Mouse (Mus musculus) intestine, embryonic 14.5 days (tissue): ENCODE results near the gene Wdpcp. TPM values are rescaled to one million over a fixed set of nuclear protein-coding genes. Genes with fewer than 3 reads are reported as not detected.

Source experiments
- ATAC-seq: fragments of 200-750 bp; cut with Nextera tagmentation; replicated peaks from 2 replicates; pipeline ENCODE4 v1.8.0; 2017; ENCODE audit warnings: low read depth, moderate number of reproducible peaks, moderate TSS enrichment, moderate library complexity; ENCODE audit not compliant: low FRiP score, low TSS enrichment
- DNase-seq: peaks from one replicate; pipeline ENCODE4 v3.0.0-alpha.2; 2018; ENCODE audit warnings: low spot score
- H3K27ac ChIP-seq: fragments of 300-500 bp; sonication (generic); 2 replicates; pipeline ENCODE4 v1.5.1; 2014; ENCODE audit warnings: low read depth, mild to moderate bottlenecking, control low read depth
- H3K27me3 ChIP-seq: fragments of 300-500 bp; sonication (generic); replicated peaks from 2 replicates; pipeline ENCODE4 v1.6.1; 2014; ENCODE audit warnings: low read length, control low read depth; ENCODE audit not compliant: control insufficient read depth, insufficient read depth
- H3K36me3 ChIP-seq: fragments of 300-500 bp; sonication (generic); 2 replicates; pipeline ENCODE4 v1.6.1; 2014; ENCODE audit warnings: low read length, control low read depth; ENCODE audit not compliant: control insufficient read depth, insufficient read depth
- H3K4me1 ChIP-seq: fragments of 300-500 bp; sonication (generic); replicated peaks from 2 replicates; pipeline ENCODE4 v1.6.1; 2014; ENCODE audit warnings: low read length, control low read depth, mixed read lengths; ENCODE audit not compliant: control insufficient read depth, insufficient read depth
- H3K4me2 ChIP-seq: fragments of 300-500 bp; sonication (generic); 2 replicates; pipeline ENCODE4 v1.6.1; 2014; ENCODE audit warnings: low read length
- H3K4me3 ChIP-seq: fragments of 300-500 bp; sonication (generic); 2 replicates; pipeline ENCODE4 v1.5.1; 2014; ENCODE audit warnings: low read depth, low read length, control low read depth, mixed read lengths
- H3K9ac ChIP-seq: fragments of 300-500 bp; sonication (generic); 2 replicates; pipeline ENCODE4 v1.6.1; 2014; ENCODE audit warnings: mild to moderate bottlenecking, low read length
- H3K9me3 ChIP-seq: fragments of 300-500 bp; sonication (generic); 2 replicates; pipeline ENCODE4 v1.6.1; 2016; ENCODE audit warnings: low read length, control low read depth; ENCODE audit not compliant: control insufficient read depth
- WGBS: fragments of 180-500 bp; shearing (Covaris S2); extraction: QIAGEN DNeasy Blood & Tissue Kit; methylation state at CpG from one replicate; pipeline ENCODE4 v1.1.7; 2014; 5-methylcytosine and 5-hydroxymethylcytosine counted together
- polyA plus RNA-seq: library from polyadenylated mRNA; unstranded; fragments of >200 nt; fragmentation: Nextera tagmentation; extraction: Ambion mirVana; gene quantifications from 2 replicates; pipeline ENCODE4 v1.2.1, GENCODE M21; 2014

The Wdpcp gene
- polyA plus RNA-seq, 1 experiment from 2014 or later, result 7.1 TPM

GRCm38 (mm10) chr11:21729056-21729455 is 157.0 kb downstream of the Wdpcp start:
- H3K27ac ChIP-seq, result no peak overlapping the region
- DNase-seq, result no peak
- 41% methylated on average over 5 of the region's 5 CpGs for WGBS
- no peaks in the 10 kb centered on the region for H3K9me3 ChIP-seq
- no peak overlapping the region for H3K9ac ChIP-seq
- H3K4me2 ChIP-seq, result no peak overlapping the region
- H3K4me3 ChIP-seq, result no peak overlapping the region
- no peaks in the 10 kb centered on the region; the same call in 1 of the 2 replicates for H3K4me1 ChIP-seq
- no peaks in the 10 kb centered on the region for H3K27me3 ChIP-seq
- H3K36me3 ChIP-seq, result no peaks in the 10 kb centered on the region
- no peak for ATAC-seq

- no peak overlapping the region for H3K9ac ChIP-seq
- 74% methylated on average over 6 of the region's 6 CpGs for WGBS
- H3K36me3 ChIP-seq, result no peaks in the 10 kb centered on the region
- no peak overlapping the region for H3K27ac ChIP-seq
- no peak overlapping the region for H3K4me2 ChIP-seq
- H3K27me3 ChIP-seq, result no peaks in the 10 kb centered on the region
- no peak for ATAC-seq
- no peaks in the 10 kb centered on the region; the same call in 1 of the 2 replicates for H3K4me1 ChIP-seq
- no peak for DNase-seq
- no peaks in the 10 kb centered on the region for H3K9me3 ChIP-seq
- no peak overlapping the region for H3K4me3 ChIP-seq
Measured at GRCm38 (mm10) chr11:21729961-21730360, 157.9 kb downstream of the Wdpcp start.

GRCm38 (mm10) chr11:21735272-21735671 is 163.2 kb downstream of the Wdpcp start:
- no peak overlapping the region for H3K9ac ChIP-seq
- no peaks in the 10 kb centered on the region for H3K36me3 ChIP-seq
- ATAC-seq (no peak), DNase-seq (no peak)
- no peak overlapping the region for H3K27ac ChIP-seq
- no peaks in the 10 kb centered on the region for H3K27me3 ChIP-seq
- no peak overlapping the region for H3K4me2 ChIP-seq
- WGBS, result 71% methylated on average over 6 of the region's 6 CpGs
- no peaks in the 10 kb centered on the region for H3K9me3 ChIP-seq
- no peaks in the 10 kb centered on the region for H3K4me1 ChIP-seq
- H3K4me3 ChIP-seq, result no peak overlapping the region

GRCm38 (mm10) chr11:21749487-21749886 is 177.5 kb downstream of the Wdpcp start:
- Histone ChIP-seq H3K36me3 (no peaks in the 10 kb centered on the region), H3K4me1 (no peaks in the 10 kb centered on the region; the same call in 1 of the 2 replicates), H3K4me3 (no peak overlapping the region), H3K4me2 (no peak overlapping the region), H3K9me3 (no peaks in the 10 kb centered on the region), H3K27ac (no peak overlapping the region), H3K9ac (no peak overlapping the region), H3K27me3 (no peaks in the 10 kb centered on the region)
- DNase-seq (no peak), ATAC-seq (no peak)
- WGBS, result 79% methylated on average over 4 of the region's 4 CpGs

- DNase-seq, result no peak
- Histone ChIP-seq H3K4me2 (no peak overlapping the region), H3K36me3 (no peaks in the 10 kb centered on the region), H3K4me1 (no peaks in the 10 kb centered on the region), H3K4me3 (no peak overlapping the region), H3K27ac (no peak overlapping the region), H3K27me3 (no peaks in the 10 kb centered on the region), H3K9ac (no peak overlapping the region), H3K9me3 (peaks cover 7% of the 10 kb centered on the region; the same call in 1 of the 2 replicates)
- ATAC-seq, result no peak
- 95% methylated on average over 4 of the region's 4 CpGs for WGBS
Measured at GRCm38 (mm10) chr11:21763201-21763600, 191.2 kb downstream of the Wdpcp start.

- Histone ChIP-seq H3K4me2 (no peak overlapping the region), H3K36me3 (no peaks in the 10 kb centered on the region), H3K4me1 (no peaks in the 10 kb centered on the region), H3K4me3 (no peak overlapping the region), H3K27me3 (no peaks in the 10 kb centered on the region), H3K27ac (no peak overlapping the region), H3K9ac (no peak overlapping the region), H3K9me3 (no peaks in the 10 kb centered on the region)
- DNase-seq (no peak), ATAC-seq (no peak)
- WGBS, result 90% methylated on average over 3 of the region's 3 CpGs
Measured at GRCm38 (mm10) chr11:21788831-21789230, 216.8 kb downstream of the Wdpcp start.

GRCm38 (mm10) chr11:21824941-21825340 is 252.9 kb downstream of the Wdpcp start:
- H3K4me1 ChIP-seq, result no peaks in the 10 kb centered on the region
- H3K27ac ChIP-seq, result no peak overlapping the region
- DNase-seq (no peak), ATAC-seq (no peak)
- no peaks in the 10 kb centered on the region for H3K27me3 ChIP-seq
- no peak overlapping the region for H3K4me3 ChIP-seq
- WGBS, result 95% methylated on average over 3 of the region's 3 CpGs
- H3K9me3 ChIP-seq, result no peaks in the 10 kb centered on the region
- no peak overlapping the region for H3K9ac ChIP-seq
- H3K36me3 ChIP-seq, result no peaks in the 10 kb centered on the region
- no peak overlapping the region for H3K4me2 ChIP-seq

GRCm38 (mm10) chr11:21826521-21826920 is 254.5 kb downstream of the Wdpcp start:
- Histone ChIP-seq H3K27me3 (no peaks in the 10 kb centered on the region), H3K9ac (no peak overlapping the region), H3K36me3 (no peaks in the 10 kb centered on the region), H3K4me1 (no peaks in the 10 kb centered on the region), H3K4me3 (no peak overlapping the region), H3K4me2 (no peak overlapping the region), H3K27ac (no peak overlapping the region), H3K9me3 (no peaks in the 10 kb centered on the region)
- ATAC-seq (no peak), DNase-seq (no peak)
- WGBS, result 85% methylated on average over 1 of the region's 1 CpGs

GRCm38 (mm10) chr11:21847040-21847439 is 275.0 kb downstream of the Wdpcp start:
- Histone ChIP-seq H3K36me3 (no peaks in the 10 kb centered on the region), H3K27me3 (no peaks in the 10 kb centered on the region), H3K4me3 (no peak overlapping the region), H3K27ac (no peak overlapping the region), H3K9me3 (no peaks in the 10 kb centered on the region), H3K4me1 (0 out of 2 replicates have a peak, but pooled peaks cover 7% of the 10 kb centered on the region), H3K4me2 (no peak overlapping the region), H3K9ac (no peak overlapping the region)
- no peak for ATAC-seq
- 87% methylated on average over 2 of the region's 2 CpGs for WGBS
- no peak for DNase-seq
